Mouse (Mus musculus) retina, postnatal 7 days (tissue): ENCODE measurements around the gene Xab2.
"Not testable (repeated sequence)": the region's sequence is repeated elsewhere in the genome, so short reads cannot be mapped to it uniquely, and the experiment has no call there.

Experiments used
- DNase-seq: peaks from one replicate; pipeline ENCODE4 v3.0.0-alpha.2; 2012; ENCODE audit warnings: low read depth, low spot score

Gene Xab2

DNA sequence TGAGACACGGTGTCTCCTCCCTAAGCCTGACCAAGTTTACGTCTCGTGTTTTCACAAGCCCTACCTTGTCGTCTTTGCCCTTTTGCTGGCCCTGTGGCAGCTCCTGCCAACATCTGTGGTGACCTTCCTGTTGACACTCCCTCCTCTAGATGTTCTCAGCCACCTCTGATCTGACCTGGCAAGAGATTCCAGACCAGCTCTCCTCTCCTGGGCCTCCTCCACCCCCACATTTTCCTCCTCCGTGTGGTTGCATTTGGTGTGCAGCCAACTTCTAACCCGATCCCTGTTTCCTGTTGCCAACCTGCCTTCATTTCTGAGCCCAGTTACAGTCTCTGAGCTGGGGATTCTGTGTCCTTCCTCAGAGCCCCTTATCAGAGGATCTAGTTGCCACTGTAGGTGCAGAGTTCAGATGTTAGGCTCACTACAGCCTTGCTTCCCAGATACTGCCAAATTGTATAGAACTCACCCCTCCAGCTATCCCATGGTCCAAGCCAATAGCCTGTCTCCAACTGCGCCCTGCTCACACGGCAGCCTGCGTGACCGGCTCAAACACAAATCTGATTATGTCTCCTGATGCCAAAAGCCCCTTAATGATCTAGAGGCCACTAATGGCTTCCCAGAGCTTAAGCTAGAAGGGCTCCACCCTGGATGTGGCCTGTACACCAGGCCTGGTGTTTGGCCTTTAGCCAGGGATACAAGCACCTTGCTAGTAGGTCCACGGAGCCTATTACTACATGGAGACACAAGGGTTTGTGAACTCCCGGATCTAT, 11.9 kb downstream of the Xab2 start:
- peak; percentile 75 for DNase-seq

DNA sequence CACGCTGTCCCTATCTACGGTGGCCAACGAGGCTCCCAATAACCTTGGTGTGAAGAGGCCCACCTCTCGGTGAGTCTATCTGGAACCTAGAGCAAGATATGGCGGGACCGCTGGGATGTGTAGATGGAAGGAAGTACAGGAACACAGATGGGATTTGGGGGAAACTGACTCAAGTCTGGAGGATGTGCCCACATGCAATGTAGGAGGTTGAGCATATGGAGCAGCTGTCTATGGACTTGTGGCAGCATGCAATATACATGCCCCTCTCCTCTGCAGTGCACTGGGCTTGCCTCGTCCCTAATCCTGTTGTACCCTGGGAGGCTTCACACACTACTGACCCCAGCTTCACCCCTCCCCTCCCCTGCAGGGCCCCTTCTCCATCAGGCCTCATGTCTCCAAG, 13.3 kb downstream of the Xab2 start:
- DNase-seq, result no peak

DNA sequence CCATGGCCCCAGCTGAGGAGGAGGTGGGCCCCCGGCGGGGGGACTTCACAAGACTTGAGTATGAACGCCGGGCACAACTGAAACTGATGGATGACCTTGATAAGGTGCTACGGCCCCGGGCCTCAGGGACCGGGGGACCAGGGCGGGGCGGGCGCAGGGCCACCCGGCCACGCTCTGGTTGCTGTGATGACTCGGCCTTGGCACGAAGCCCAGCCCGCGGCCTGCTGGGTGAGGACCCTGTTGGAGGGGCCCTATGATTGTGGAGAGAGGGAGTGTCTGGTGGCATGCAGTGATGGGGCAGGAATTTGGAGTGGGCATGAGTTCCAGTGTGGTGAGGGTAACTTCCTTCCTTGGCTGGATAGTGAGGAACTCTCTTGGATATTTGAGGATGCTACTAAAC, 14.5 kb downstream of the Xab2 start:
- DNase-seq, result no peak

DNA sequence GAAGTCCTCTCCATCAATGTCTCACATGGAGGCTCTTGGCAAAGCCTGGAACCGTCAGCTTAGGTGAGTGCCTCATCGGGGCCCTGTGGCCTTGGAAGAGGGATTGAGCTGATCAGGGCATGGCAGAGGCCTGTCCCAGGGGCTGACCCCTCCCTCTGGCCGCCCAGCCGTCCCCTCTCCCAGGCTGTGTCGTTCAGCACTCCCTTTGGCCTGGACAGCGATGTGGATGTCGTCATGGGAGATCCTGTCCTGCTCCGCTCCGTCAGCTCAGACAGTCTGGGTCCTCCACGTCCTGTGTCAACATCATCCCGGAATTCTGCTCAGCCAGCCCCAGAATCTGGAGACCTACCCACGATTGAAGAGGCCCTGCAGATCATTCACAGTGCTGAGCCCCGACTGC, 17.7 kb downstream of the Xab2 start:
- no peak for DNase-seq

DNA sequence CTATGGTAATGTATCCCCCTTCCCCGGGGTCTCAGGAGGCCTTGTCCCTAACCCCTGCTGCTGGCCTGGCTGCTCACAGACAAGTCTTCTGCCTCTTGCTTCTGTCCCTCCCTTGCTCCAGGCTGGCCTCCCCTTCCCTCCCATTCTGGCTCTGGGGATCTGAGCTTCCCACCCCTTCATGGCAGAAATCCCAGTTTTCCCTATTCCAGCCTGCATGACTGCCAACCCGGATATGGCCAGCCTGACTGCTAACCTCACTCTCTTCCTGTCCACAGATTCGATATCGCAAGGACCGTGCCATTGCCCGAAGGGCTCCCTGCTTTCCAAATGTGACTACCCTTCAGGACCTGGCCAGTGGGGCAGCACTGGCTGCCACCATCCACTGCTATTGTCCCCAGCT, 20.7 kb downstream of the Xab2 start:
- no peak for DNase-seq

DNA sequence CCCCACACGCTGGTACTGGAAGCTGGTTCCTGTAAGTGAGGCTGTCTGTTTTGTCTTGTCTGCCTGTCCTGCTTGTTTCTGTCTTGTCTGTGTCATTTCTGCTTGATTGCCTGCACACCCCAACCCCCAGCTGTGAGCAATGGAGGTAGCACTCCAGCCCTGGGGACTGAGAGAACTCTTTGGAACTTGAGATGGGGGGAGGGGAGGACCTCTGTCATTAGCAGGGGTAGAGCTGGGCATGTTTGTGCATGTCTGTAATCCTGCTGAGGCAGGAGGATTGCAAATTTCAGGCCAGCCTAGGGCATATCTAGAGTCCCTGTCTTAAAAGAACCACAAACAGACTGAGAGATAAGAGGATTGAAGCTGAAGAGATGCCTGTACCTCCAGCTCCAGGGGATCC, 21.9 kb downstream of the Xab2 start:
- no peak for DNase-seq

DNA sequence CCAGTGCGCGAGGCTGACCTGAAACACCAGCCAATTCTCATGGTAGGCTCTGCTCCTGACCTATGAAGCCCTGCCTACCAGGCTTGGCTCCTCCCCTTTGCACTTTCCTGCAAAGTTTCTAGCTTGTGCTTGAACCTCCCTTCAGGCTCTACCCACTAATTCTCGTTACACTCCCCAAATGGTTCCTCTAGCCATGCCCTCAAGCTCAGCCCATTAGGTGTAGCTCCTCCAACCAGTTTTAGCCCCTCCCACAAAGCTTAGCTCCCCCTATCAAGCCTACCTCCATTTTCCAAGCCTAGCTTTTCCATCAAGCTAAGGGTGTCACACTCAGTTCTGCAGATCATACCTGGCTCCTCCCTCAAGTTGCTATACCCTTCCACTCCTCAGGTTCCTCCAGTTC, 23.1 kb downstream of the Xab2 start:
- no peak for DNase-seq

DNA sequence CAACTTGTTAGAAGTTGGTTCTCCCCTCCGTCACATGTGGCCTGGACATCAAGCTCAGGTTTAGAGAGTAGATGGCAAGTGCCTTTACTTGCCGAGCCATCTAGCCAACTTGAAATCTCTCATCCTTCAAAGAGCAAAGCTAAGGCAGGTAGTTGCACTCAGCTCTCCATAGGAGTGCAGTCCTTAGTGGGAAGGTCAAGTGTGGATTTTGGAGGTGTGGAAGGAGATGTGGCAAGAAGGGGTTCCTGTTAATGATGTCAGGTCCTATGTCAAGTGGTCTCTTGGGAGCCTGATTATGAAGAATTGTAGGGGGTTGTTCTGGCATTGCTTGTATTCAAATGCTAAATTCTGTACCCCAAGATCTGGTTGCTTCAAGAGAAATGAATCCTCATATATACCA, 26.6 kb downstream of the Xab2 start:
- DNase-seq, result no peak

DNA sequence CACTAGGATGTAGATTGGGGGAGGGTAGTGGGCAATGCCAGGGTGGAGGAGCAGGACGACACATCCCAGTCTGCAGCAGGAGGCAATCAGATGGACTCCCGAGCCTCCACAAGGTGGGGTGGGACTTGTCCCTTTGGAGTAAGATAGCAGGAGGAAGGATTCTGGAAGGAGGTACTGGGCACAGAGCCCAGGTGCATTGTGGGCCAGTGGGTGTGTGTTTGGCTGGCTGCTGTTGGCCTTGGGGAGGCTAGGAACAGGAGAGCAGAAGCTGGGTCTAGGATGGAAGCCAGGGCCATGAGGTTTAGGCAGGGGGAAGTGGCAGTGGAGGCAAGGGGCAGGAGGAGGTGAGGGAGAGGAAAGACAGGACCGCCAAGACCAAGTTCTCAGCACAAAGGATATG, 27.6 kb downstream of the Xab2 start:
- no peak for DNase-seq

DNA sequence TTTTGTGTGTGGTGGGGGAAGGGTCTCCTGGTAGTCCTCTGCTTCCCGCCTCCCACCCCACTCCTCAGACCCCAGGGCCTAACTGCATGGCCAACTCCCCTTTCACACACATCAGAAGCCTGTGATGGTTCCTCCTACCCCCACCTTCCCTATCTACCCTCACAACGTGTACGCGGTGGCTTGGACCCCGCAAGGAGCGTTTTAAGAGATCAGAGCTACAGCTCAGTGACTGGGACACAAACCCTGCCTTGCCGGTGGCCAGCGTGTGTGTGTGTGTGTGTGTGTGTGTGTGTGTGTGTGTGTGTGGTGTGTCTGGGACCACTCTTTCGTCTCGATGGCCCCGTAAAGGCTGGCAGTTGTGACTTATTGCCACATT, 32.9 kb downstream of the Xab2 start:
- no peak for DNase-seq

DNA sequence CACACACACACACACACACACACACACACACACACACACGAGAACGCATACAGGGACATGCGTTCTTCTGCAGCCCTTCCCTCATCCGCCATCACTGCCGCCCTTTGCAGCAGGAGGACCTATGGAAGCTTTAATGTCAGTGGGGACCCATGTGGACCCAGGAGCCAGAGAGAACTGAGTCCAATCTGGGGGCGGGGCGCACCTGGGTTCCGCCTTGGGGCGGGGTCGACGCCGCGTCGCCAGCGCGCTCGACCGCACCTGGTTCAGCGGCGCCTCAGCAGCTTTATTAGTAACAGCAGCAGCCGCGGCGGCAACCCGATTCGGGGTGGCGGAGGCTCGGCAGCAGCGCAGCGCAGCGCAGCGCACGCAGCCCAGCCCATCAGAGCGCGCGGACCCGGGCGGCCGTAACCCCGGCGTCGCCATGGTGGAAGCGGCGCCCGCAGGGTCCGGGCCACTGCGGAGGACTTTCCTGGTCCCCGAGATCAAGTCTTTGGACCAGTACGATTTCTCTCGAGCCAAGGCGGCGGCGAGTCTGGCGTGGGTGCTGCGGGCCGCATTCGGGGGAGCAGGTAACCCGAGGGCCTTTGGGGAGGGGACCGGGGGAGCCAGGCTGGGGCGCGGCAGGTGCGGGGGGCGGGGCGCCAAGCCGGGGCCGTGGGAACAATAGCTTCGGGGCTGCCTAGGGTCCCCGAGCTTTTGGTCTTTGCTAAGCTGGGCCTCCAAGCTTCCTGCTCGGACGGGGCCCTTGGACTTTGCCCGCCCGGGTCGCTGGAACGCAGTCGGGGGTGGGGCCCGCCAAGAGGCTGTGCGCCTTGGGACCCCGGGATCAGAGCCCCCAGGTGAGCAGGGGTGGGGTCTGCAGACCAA, 33.5 kb downstream of the Xab2 start:
- peak; percentile 50 for DNase-seq

DNA sequence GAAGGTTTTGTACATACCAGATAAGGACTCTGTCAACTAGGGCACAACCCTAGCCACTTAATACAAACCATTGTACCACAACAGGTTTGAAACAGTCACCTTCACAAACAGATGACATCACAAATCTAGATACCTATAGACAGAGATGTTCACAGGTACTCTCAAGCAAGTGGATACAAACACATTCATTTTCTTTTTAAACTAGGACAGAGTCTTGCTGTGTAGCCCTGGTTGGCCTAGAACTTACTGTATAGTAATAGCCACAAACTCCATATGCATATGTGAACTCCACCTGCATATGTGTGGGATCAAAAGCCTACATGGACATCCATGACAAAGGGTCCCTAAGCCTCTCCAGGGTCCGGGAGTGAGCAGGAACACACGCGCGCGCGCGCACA, 34.1 kb downstream of the Xab2 start, which contains the start of gene Camsap3:
Gene Camsap3, plus strand, starts transcription at position 301 of the 398 bp plus-strand sequence.
- DNase-seq, result no peak

DNA sequence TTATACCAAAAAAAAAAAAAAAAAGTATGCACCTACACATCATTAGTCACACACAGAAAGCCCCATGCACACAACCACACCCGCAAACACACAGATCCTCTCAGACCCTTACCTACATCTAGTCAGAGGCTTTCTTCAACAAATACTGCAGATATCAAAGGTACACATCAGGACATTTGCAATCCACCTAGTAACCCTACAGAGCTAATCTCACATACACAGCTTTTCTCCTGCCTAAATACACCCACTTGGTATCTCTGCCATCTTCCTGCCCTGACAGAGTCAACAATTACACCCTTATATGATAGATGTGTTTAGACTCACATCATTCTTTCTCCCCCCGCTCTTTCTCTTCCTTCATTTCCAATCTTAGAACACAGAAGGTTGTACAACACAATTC, 34.7 kb downstream of the Xab2 start:
- no peak for DNase-seq

DNA sequence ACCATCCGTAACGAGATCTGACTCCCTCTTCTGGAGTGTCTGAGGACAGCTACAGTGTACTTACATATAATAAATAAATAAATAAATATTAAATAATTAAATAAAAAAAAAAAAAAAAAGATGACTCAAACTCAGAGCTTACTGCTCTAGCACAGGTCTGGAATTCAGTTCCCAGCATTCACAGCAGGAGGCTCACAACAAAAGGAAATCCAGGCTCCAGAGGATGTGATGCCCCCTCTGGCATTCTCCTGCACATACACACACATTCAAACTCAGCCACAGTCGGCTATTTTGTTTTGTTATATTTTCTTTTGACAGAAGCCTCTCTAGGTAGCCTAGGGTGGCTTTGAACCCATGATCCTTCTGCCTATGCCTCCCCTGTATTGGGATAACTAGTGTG, 39.2 kb downstream of the Xab2 start:
- DNase-seq, result not testable (repeated sequence)

DNA sequence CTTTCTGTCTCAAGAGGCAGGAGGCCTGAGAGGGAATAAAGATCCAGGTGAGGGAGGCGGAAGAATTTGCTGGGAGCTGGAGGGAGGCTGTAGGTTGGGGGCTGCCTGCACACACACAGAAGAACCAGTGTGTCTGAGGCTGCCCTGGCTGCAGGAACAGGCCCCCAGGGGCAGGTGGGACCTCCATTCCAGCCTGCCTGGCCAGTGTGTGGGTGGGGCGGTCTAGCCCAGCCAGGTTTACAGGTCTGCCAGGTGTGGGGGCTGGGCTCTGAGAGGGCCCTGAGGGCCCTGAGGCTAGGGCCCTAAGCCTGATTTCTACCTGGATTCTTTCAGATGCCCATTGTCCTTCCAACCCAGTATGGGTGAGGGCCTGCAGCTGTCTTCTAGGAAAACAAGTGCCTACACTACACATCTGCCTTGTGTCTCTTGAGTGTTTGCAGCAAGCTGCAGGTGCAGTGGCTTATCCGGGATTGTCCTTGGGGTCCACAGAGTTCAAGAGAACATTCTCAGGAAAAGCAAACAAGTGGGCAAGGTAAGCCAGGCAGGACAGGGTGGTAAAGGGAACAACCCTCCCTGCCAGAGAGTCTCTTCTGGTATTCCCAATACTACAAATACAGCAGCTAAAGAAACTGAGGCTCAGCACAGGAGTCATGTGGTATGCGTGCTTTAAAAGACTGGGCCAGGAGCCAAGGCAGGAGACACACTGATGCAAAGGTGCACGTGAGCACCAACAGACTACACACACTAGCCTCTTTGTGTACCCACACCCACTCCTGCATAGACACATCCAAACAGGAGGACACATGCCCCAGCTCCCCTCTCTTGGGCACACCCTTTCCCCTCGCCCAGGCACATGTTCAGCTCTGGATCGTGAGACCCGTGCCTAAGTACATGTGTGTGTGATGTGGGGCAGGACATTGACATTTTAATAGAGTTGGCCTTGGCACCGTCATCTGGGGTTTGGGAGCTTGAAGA, 41.4 kb downstream of the Xab2 start:
- DNase-seq, result no peak

DNA sequence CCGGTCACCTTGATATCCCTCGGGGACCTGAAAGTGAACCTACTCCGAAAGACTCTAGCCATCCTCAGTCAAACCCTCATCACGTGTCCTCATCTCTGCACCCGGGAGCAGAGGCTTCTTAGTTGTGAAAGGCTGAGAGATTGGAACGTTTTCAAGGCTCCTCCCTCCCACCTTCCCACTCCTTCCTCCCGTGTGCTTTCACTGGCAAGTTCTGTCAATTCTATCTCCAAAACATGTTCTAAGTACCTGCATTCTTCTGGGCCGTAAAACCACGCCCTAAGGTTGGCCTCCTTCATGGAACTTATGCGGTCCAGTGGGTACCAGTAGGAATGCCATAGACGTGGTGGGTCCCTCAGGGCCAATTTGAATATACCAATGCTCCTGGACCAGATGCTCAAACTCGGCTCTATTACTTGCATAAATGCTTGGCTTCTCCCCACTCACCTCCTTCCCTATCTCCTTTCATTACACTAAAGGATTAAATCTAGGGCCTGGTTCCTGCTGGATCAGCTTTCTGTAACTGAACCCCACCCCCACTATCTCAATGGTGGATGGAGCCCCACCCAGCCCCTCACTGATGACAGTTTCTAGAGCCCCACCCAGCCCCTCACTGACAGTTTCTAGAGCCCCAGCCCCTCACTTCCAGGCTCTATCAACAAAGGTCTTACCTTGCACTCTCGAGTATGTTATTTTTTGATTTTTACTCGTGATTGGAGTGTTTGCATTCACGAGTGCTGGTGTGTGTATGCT, 44.7 kb downstream of the Xab2 start:
- no peak for DNase-seq

DNA sequence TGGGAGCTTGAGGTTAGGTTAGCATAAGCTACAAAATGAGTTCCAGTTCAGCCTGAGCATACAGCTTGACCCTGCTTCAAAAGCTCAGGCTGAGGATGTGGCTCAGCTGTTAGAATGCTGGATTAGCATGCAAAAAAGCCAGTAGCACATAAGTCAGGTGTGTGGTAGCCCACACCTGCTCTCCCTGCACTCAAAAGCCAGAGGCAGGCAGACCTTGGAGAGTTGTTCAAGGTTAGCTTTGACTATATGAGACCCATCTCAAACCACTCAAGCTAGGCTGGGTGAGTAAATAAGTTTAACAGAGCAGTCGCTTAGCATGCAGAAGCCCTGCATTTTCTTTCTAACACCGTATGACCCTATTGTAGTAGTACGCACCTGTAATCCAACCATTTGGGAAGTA, 46.6 kb downstream of the Xab2 start:
- DNase-seq, result no peak

DNA sequence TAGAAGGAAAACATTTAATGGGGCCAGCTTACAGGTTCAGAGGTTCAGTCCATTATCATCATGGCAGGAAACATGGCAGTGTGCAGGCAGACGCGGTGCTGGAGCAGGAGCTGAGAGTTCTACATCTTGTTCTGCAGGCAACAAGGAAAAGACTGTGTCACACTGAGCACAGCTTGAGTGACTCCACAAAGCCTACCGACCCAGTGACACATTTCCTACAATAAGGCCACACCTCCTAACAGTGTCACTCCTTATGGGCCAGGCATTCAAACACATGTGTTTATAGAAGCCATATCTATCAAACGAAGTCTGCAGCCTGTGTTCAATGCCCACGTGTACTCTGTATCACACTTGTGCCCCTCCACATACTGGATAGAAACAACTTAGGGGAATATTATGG, 51.3 kb downstream of the Xab2 start:
- no peak for DNase-seq

DNA sequence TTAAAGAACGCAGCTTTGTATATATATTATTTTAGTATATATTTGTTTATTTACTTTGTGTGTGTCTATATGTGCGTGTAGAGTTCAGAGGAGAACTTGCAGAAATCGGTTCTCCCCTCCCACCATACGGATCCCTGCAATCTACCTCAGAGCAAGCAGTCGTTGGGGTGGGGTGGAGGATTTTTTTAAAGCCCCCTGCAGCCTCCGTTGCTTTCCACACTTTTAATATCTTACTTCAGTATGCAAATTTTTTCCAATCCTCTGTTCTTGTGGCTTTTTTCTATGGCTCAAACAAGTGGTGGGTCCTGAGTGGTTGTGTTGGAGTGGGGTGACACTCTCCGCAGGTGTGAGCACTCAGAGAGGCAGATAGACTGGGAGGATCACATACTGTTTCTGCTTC, 52.7 kb downstream of the Xab2 start:
- no peak for DNase-seq

DNA sequence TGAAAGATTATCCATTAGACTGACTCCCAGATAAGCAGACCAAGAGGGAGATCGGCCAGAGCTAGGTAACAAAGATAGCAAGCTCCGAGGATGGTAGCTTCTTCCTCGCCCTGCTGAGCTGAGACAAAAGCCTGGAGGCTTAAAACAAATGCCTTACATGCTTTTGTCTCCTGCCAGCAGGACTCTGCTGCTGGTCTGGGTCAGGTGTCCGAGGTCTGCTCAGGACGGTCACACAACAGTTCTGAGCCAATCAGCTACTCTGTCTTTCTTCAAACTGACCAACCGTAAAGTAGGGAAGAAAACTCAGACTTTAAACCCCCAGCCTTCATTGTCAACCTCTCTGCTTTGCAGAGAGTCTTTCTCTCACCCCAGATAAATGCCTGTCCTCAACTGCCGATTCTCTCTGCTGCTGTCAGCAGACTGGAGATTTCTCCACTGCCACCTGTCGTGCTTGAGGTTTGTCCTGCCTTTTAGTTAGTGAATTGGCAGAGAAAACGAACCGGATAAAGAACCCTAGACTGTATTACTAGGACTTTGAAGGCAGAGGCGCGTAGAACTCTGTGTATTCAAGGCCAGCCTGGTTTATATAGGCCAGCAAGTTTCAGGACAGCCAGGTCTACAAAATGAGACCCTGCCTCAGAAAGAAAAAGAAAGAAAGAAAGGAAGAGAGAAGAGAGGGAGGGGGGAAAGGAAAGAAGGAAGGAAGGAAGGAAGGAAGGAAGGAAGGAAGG, 53.3 kb downstream of the Xab2 start, which contains the start of gene C330021F23Rik:
Gene C330021F23Rik, plus strand, starts transcription at position 350 of the 731 bp plus-strand sequence.
- DNase-seq, result no peak
